Mouse (Mus musculus): Measurements from ENCODE around the gene Ripply3.
A peak's percentile ranks its signal among the peaks of the same experiment; 100 is the strongest.

- TF ChIP-seq CTCF (IDR thresholded peaks at IDR 0.05) = peak; percentile 96
- TF ChIP-seq EP300 (IDR thresholded peaks at IDR 0.05) = no peak
These were observed 14.8 kb upstream of the Ripply3 start, which contains the start of gene Hlcs for GRCm38 (mm10) chr16:94313229-94314030.

Measured in lung, postnatal 0 days (tissue).